Mouse (Mus musculus) erythroblast, embryonic 14.5 days (primary cell): Measurements from ENCODE around the gene Ears2.

Experiments
- GATA1 ChIP-seq: IDR thresholded peaks from 2 replicates; pipeline ENCODE4 v1.6.1; 2012; ENCODE audit warnings: low read length, inconsistent platforms, mixed read lengths
- TAL1 ChIP-seq: IDR thresholded peaks from 3 replicates; pipeline ENCODE4 v1.6.1; 2012; ENCODE audit warnings: low read length, inconsistent platforms, mixed read lengths

DNA sequence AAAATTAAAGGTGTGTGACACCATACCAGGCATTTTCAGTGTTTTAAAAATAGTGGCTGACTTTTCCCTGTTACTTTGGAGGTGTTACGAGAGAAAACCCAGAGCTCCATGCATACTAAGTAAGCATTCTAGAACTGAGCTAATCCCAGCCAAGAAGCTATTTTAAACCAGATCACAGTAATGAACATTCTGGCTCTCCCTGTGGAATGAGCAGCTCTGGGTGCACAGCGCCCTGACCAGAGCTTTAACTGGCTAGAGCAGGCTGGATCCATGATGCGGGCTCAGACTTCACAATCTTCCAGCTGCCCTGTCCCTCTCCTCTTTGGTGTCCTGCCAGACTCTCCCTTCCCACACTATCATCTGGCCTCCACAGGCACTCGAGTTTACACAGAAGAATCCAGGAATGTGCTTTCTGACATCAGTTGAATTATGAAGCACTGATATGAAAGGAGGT, 21.9 kb downstream of the Ears2 start:
- TF ChIP-seq TAL1: no peak
- TF ChIP-seq GATA1: no peak
